Mouse (Mus musculus): ENCODE results near the gene Nphs1. TPM values are rescaled to one million over a fixed set of nuclear protein-coding genes. Genes with fewer than 3 reads are reported as not detected.

Gene Nphs1
- polyA plus RNA-seq, 1 experiment from 2014 or later, result not detected

Other genes with a start within 250 kb of the Nphs1 start
- gene Polr2i, start 226.4 kb upstream of the Nphs1 start, polyA plus RNA-seq (2016; fragmentation: Nextera tagmentation; extraction: Ambion mirVana), result 170 and 175 TPM in 2 replicates
- gene Tbcb, start 226.0 kb upstream of the Nphs1 start, polyA plus RNA-seq (2016; fragmentation: Nextera tagmentation; extraction: Ambion mirVana), result 261 and 262 TPM in 2 replicates
- not detected in 2 replicates for gene Ovol3, start 222.6 kb upstream of the Nphs1 start, polyA plus RNA-seq (2016; fragmentation: Nextera tagmentation; extraction: Ambion mirVana)
- 0.15 and 0.25 TPM in 2 replicates for gene Thap8, start 178.2 kb upstream of the Nphs1 start, polyA plus RNA-seq (2016; fragmentation: Nextera tagmentation; extraction: Ambion mirVana)
- 15.1 and 15.5 TPM in 2 replicates for gene Wdr62, start 177.9 kb upstream of the Nphs1 start, polyA plus RNA-seq (2016; fragmentation: Nextera tagmentation; extraction: Ambion mirVana)
- 37.8 and 51.7 TPM in 2 replicates for gene Clip3, start 166.6 kb upstream of the Nphs1 start, polyA plus RNA-seq (2016; fragmentation: Nextera tagmentation; extraction: Ambion mirVana)
- 93.3 and 107 TPM in 2 replicates for gene Alkbh6, start 149.6 kb upstream of the Nphs1 start, polyA plus RNA-seq (2016; fragmentation: Nextera tagmentation; extraction: Ambion mirVana)
- gene Syne4, start 143.5 kb upstream of the Nphs1 start, polyA plus RNA-seq (2016; fragmentation: Nextera tagmentation; extraction: Ambion mirVana), result 52.9 and 92.3 TPM in 2 replicates
- 2.1 and 4.2 TPM in 2 replicates for gene E130208F15Rik, start 136.6 kb upstream of the Nphs1 start, polyA plus RNA-seq (2016; fragmentation: Nextera tagmentation; extraction: Ambion mirVana)
- 18.3 and 18.4 TPM in 2 replicates for gene Sdhaf1, start 134.4 kb upstream of the Nphs1 start, polyA plus RNA-seq (2016; fragmentation: Nextera tagmentation; extraction: Ambion mirVana)
- gene Lrfn3, start 95.5 kb upstream of the Nphs1 start, polyA plus RNA-seq (2016; fragmentation: Nextera tagmentation; extraction: Ambion mirVana), result 4.0 and 4.2 TPM in 2 replicates
- 7.6 and 8.6 TPM in 2 replicates for gene Tyrobp, start 44.6 kb upstream of the Nphs1 start, polyA plus RNA-seq (2016; fragmentation: Nextera tagmentation; extraction: Ambion mirVana)
- gene Hcst, start 38.5 kb upstream of the Nphs1 start, polyA plus RNA-seq (2016; fragmentation: Nextera tagmentation; extraction: Ambion mirVana), result not detected in 2 replicates
- gene Nfkbid, start 36.6 kb upstream of the Nphs1 start, polyA plus RNA-seq (2016; fragmentation: Nextera tagmentation; extraction: Ambion mirVana), result 0.55 and 1.2 TPM in 2 replicates
- 8.4 and 13.4 TPM in 2 replicates for gene Aplp1, start 12.8 kb upstream of the Nphs1 start, polyA plus RNA-seq (2016; fragmentation: Nextera tagmentation; extraction: Ambion mirVana)
- not detected in 2 replicates for gene Kirrel2, start 625 bp upstream of the Nphs1 start, polyA plus RNA-seq (2016; fragmentation: Nextera tagmentation; extraction: Ambion mirVana)
- not detected in 2 replicates for gene Prodh2, start 35.3 kb downstream of the Nphs1 start, polyA plus RNA-seq (2016; fragmentation: Nextera tagmentation; extraction: Ambion mirVana)
- gene Arhgap33, start 76.7 kb downstream of the Nphs1 start, polyA plus RNA-seq (2016; fragmentation: Nextera tagmentation; extraction: Ambion mirVana), result 14.0 and 17.1 TPM in 2 replicates
- gene Hspb6, start 93.9 kb downstream of the Nphs1 start, polyA plus RNA-seq (2016; fragmentation: Nextera tagmentation; extraction: Ambion mirVana), result 4.7 and 7.0 TPM in 2 replicates
- gene Proser3, start 94.0 kb downstream of the Nphs1 start, polyA plus RNA-seq (2016; fragmentation: Nextera tagmentation; extraction: Ambion mirVana), result 17.8 and 21.6 TPM in 2 replicates
- 42.5 and 45.6 TPM in 2 replicates for gene Lin37, start 101.5 kb downstream of the Nphs1 start, polyA plus RNA-seq (2016; fragmentation: Nextera tagmentation; extraction: Ambion mirVana)
- 92.5 and 100 TPM in 2 replicates for gene U2af1l4, start 105.0 kb downstream of the Nphs1 start, polyA plus RNA-seq (2016; fragmentation: Nextera tagmentation; extraction: Ambion mirVana)
- 13.4 and 15.3 TPM in 2 replicates for gene Gm49396, start 105.0 kb downstream of the Nphs1 start, polyA plus RNA-seq (2016; fragmentation: Nextera tagmentation; extraction: Ambion mirVana)
- gene Psenen, start 105.3 kb downstream of the Nphs1 start, polyA plus RNA-seq (2016; fragmentation: Nextera tagmentation; extraction: Ambion mirVana), result 120 and 121 TPM in 2 replicates
- gene Igflr1, start 107.1 kb downstream of the Nphs1 start, polyA plus RNA-seq (2016; fragmentation: Nextera tagmentation; extraction: Ambion mirVana), result 5.7 and 6.5 TPM in 2 replicates
- gene Kmt2b, start 130.4 kb downstream of the Nphs1 start, polyA plus RNA-seq (2016; fragmentation: Nextera tagmentation; extraction: Ambion mirVana), result 10.2 and 10.6 TPM in 2 replicates
- gene Zbtb32, start 140.6 kb downstream of the Nphs1 start, polyA plus RNA-seq (2016; fragmentation: Nextera tagmentation; extraction: Ambion mirVana), result 0.15 and 0.45 TPM in 2 replicates
- gene Upk1a, start 154.5 kb downstream of the Nphs1 start, polyA plus RNA-seq (2016; fragmentation: Nextera tagmentation; extraction: Ambion mirVana), result 7.9 and 8.2 TPM in 2 replicates
- 776 and 820 TPM in 2 replicates for gene Cox6b1, start 167.8 kb downstream of the Nphs1 start, polyA plus RNA-seq (2016; fragmentation: Nextera tagmentation; extraction: Ambion mirVana)
- 1.3 and 2.5 TPM in 2 replicates for gene Etv2, start 177.5 kb downstream of the Nphs1 start, polyA plus RNA-seq (2016; fragmentation: Nextera tagmentation; extraction: Ambion mirVana)
- 150 and 151 TPM in 2 replicates for gene Rbm42, start 192.0 kb downstream of the Nphs1 start, polyA plus RNA-seq (2016; fragmentation: Nextera tagmentation; extraction: Ambion mirVana)
- 84.1 and 84.8 TPM in 2 replicates for gene Haus5, start 206.7 kb downstream of the Nphs1 start, polyA plus RNA-seq (2016; fragmentation: Nextera tagmentation; extraction: Ambion mirVana)
- gene Pmis2, start 213.3 kb downstream of the Nphs1 start, polyA plus RNA-seq (2016; fragmentation: Nextera tagmentation; extraction: Ambion mirVana), result not detected in 2 replicates
- gene 2200002J24Rik, start 240.6 kb downstream of the Nphs1 start, polyA plus RNA-seq (2016; fragmentation: Nextera tagmentation; extraction: Ambion mirVana), result not detected in 2 replicates

Measured in limb, embryonic 10.5 days (tissue).